Mouse (Mus musculus) C3H10T1/2 (cell line): ENCODE results near the gene Tmem132e. TPM values are rescaled to one million over a fixed set of nuclear protein-coding genes. Genes with fewer than 3 reads are reported as not detected.

Source experiments
- polyA plus RNA-seq, 2 experiments: library from polyadenylated mRNA; unstranded; fragments of >200 nt; fragmentation: generic; extraction: Trizol; gene quantifications; one replicate each; pipeline ENCODE4 v1.2.1; 2012; ENCODE audit warnings: missing spikeins in 2 of 2

The Tmem132e gene
- not detected for polyA plus RNA-seq

DNA sequence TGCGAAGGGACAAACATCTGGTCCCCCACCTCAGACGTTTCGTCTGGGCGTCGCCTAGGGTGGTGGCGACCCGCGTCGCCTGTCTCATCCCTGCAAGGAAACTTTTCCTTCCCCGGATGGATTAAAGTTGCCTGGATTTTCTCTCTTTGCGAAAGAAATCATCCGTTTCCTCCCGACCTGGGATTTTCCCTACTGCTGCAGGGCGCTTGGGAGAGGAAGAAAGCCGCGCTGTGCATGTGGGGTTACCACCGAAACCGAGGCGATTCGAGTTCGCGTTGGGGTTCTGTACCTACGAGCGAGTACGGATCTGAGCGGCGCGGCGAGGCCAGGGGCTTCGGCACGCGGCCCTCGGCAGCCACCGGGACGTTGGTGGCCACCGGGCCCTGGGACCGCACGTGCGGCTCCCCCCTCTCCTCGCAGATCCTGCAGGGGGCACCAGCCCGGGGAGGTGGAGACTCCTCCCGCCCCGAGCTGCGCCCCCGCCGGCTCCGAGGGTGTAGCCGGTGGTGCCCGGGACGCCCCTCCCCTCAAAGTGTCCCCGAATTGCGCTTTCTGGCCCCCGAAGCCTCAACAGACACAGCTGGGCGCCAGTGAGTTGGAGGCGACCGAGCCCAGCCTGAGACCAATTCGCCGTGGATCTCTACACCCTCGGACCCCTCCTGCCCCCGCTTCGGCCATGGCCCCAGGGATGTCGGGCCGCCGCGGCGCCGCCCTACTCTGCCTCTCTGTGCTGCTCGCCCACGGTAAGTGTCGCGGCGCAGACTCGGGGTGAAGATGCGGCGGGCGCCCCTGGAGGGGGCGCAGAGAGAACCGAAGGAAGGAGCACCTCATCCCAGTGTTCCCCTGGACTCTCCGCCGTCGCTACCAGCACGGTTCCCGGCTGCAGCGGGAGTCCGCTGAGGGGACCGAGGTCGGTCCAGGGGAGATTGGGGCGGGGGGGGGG lies at the start of gene Tmem132e:
Tmem132e (plus strand) TSS at position 530 of the 943 bp plus-strand sequence.

Other genes starting within 250 kb of the Tmem132e start
- gene Ccl1, start 83.2 kb upstream of the Tmem132e start, polyA plus RNA-seq = under 1 TPM in 1 of 2 experiments, not detected in 1; 0.12 TPM